Mouse (Mus musculus) CD8-positive naive resting alpha-beta T cell, adult 57 days (primary cell): ENCODE measurements around the gene Syt6. TPM values are rescaled to one million over a fixed set of nuclear protein-coding genes. Genes with fewer than 3 reads are reported as not detected.

ENCODE experiments used
- total RNA-seq: library from RNA; stranded (reverse); gene quantifications from one replicate; pipeline ENCODE4 v1.2.4, GENCODE M21; 2023

Gene Syt6
- 1.6 TPM for total RNA-seq

DNA sequence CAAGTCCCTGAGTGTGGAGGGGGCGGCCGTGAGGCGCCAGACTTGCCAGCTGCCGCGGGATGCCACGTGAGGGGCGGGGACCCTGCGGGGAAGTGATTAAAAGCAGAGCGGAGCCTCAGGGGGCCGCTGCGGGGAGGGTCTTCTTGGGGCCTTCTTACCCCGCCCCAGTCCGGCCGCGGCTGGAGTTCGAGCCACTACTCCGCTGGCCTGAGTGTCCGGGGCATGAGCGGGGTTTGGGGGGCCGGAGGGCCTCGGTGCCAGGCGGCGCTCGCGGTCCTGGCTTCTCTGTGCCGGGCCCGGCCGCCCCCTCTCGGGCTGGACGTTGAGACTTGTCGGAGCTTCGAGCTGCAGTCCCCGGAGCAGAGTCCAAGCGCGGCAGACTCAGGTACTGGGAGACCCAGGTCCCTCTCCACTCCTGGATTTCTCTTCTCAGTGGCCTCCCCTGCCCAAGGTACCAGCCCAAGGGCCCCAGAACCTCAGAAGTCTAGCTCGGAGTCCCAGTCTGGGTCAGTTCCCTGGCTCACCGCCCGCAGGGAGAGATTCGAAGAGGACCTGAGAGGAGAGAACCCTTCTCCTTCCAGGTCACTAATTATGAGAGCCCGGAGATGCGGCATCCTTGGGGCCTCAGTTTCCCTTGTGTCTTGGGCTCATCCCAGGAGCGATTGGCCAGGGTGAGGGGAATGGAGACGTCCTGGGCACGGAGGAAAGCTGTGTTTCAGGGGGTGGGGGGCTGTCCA, at the start of gene Syt6:
TSS of gene Syt6 (plus strand) at position 76 of the 737 bp plus-strand sequence.

DNA sequence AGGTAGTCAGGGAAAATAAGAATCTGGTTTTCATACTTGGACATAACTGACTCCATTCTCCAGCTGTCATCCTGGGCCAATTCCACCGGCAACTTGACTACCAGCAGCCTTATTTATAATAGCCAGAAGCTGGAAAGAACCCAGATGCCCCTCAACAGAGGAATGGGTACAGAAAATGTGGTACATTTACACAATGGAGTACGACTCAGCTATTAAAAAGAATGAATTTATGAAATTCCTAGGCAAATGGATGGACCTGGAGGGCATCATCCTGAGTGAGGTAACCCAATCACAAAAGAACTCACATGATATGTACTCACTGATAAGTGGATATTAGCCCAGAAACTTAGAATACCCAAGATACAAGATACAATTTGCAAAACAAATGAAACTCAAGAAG, 70.9 kb downstream of the Syt6 start, which contains the start of gene Atg4a-ps:
TSS of gene Atg4a-ps (minus strand) at position 101 of the 400 bp plus-strand sequence.

Other genes starting within 250 kb of the Syt6 start
- gene Atg4a-ps, start 70.8 kb downstream of the Syt6 start, total RNA-seq = not detected
- 10.0 TPM for gene Olfml3, start 162.8 kb downstream of the Syt6 start, total RNA-seq
- not detected for gene Gm10964, start 164.1 kb downstream of the Syt6 start, total RNA-seq
- gene Hipk1, start 216.3 kb downstream of the Syt6 start, total RNA-seq = 262 TPM
- gene Dclre1b, start 234.2 kb downstream of the Syt6 start, total RNA-seq = 35.6 TPM
- gene Ap4b1, start 234.3 kb downstream of the Syt6 start, total RNA-seq = 21.8 TPM
- 0.92 TPM for gene Gm43064, start 234.3 kb downstream of the Syt6 start, total RNA-seq